Mouse (Mus musculus) c-Kit-positive CD71-positive TER-119-positive erythroid progenitor cells, embryonic 14.5 days (primary cell): ENCODE data around the gene Fut8.

ENCODE experiments used
- DNase-seq: peaks from one replicate; pipeline ENCODE4 v3.0.0-alpha.2; 2013; ENCODE audit warnings: low spot score

The Fut8 gene

GRCm38 (mm10) chr12:77237950-77238530 is at the start of gene Fut8:
Gene Fut8 (plus strand): TSS chr12:77238125.
- peak; percentile 87 for DNase-seq

GRCm38 (mm10) chr12:77189161-77189560 is 48.8 kb upstream of the Fut8 start:
- DNase-seq = no peak

GRCm38 (mm10) chr12:77189933-77190446 is 47.9 kb upstream of the Fut8 start:
- no peak for DNase-seq

- DNase-seq = no peak
Measured at GRCm38 (mm10) chr12:77191478-77192271, 46.2 kb upstream of the Fut8 start.

GRCm38 (mm10) chr12:77192714-77193113 is 45.2 kb upstream of the Fut8 start:
- no peak for DNase-seq

- DNase-seq = no peak
Measured at GRCm38 (mm10) chr12:77193225-77193716, 44.7 kb upstream of the Fut8 start.

- DNase-seq = no peak
Measured at GRCm38 (mm10) chr12:77195044-77195443, 42.9 kb upstream of the Fut8 start.

GRCm38 (mm10) chr12:77196529-77197095 is 41.3 kb upstream of the Fut8 start:
- no peak for DNase-seq

GRCm38 (mm10) chr12:77197121-77197599 is 40.8 kb upstream of the Fut8 start:
- DNase-seq = no peak

GRCm38 (mm10) chr12:77198253-77198652 is 39.7 kb upstream of the Fut8 start:
- no peak for DNase-seq

GRCm38 (mm10) chr12:77201461-77202143 is 36.3 kb upstream of the Fut8 start:
- DNase-seq = no peak

- no peak for DNase-seq
Measured at GRCm38 (mm10) chr12:77203136-77203535, 34.8 kb upstream of the Fut8 start.

- no peak for DNase-seq
Measured at GRCm38 (mm10) chr12:77206852-77207251, 31.1 kb upstream of the Fut8 start.

- DNase-seq = no peak
Measured at GRCm38 (mm10) chr12:77208056-77208455, 29.9 kb upstream of the Fut8 start.

- no peak for DNase-seq
Measured at GRCm38 (mm10) chr12:77208576-77209180, 29.2 kb upstream of the Fut8 start.

GRCm38 (mm10) chr12:77211695-77212208 is 26.2 kb upstream of the Fut8 start:
- DNase-seq = no peak

GRCm38 (mm10) chr12:77213896-77214564 is 23.9 kb upstream of the Fut8 start:
- no peak for DNase-seq

- no peak for DNase-seq
Measured at GRCm38 (mm10) chr12:77214565-77214909, 23.4 kb upstream of the Fut8 start.

- DNase-seq = peak; percentile 40
Measured at GRCm38 (mm10) chr12:77216511-77217192, 21.3 kb upstream of the Fut8 start.

- no peak for DNase-seq
Measured at GRCm38 (mm10) chr12:77220616-77221015, 17.3 kb upstream of the Fut8 start.
